Mouse (Mus musculus): ENCODE results near the gene Trpc2. TPM values are rescaled to one million over a fixed set of nuclear protein-coding genes. Genes with fewer than 3 reads are reported as not detected.

The Trpc2 gene
- not detected for polyA plus RNA-seq (2014; fragmentation: Illumina TruSeq; extraction: RNeasy Lipid Tissue Mini Kit (QIAGEN cat#74804); ENCODE audit: low read depth, low replicate concordance)

DNA sequence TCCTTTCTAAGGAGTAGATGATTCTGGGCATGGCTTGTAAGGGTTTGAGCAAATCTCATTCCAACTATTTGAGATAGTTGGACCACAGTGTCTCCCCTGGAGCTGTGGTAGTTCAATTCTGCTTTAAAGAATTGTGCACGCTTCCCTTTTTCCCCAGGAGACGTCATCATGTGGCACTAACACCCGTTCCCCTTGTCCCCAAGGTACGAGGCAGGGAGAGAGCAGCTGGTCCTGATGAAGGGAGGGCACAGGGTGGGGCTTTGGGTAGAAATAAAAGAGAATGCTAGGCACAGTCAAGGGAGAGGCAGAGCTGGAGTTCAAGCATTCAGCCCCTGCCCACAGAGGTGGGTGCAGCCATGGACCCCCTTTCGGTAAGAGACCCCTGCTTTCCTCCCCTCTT, at the start of gene Trpc2:
TSS of gene Trpc2 (plus strand) at position 301 of the 400 bp plus-strand sequence.

DNA sequence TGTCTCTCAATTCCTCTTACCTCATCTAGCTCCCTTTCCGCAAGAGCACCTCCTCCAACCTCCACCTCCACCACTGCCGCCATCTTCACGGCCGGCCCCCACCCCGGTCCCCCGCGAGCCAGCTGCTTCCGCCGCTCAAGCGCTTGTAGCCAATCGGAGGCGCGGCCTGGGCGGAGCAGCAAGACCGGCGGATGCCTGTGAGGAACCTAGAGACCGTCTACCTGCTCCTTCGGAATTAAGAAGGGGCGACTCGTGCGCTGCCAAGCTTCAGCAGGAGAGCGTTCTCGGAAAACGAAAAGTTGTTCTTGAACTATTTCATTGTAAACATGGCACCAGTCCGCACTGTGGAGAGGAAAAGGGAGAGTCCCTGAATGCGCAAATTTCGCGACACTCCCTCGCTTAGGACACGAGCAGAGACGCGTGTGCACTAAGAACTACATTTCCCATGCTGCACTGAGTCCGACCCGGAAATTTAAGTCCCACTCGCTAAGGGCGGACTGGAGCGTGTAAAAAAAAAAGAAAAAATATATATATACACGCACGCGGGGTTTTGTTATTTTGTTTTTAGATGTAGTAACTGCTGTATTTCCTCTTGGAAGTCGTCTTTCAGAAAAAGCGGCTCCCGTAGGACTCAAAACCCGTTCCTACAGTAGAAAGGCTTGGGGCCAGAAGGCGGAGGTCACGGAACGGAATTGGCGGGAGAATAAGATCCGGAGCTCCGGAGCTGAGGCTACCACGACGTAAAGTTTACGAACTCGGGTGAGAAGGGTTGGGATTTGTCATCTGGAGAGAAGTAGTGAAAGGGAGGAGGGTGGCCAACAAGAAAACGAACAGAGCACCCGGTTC, 17.6 kb upstream of the Trpc2 start, which contains the start of the genes Rnf121, Xndc1 and Xntrpc:
TSS of gene Rnf121 (minus strand) at position 424 of the 846 bp plus-strand sequence.
TSS of gene Xndc1 (plus strand) at position 466 of the 846 bp plus-strand sequence.
TSS of gene Xntrpc (plus strand) at position 668 of the 846 bp plus-strand sequence.

DNA sequence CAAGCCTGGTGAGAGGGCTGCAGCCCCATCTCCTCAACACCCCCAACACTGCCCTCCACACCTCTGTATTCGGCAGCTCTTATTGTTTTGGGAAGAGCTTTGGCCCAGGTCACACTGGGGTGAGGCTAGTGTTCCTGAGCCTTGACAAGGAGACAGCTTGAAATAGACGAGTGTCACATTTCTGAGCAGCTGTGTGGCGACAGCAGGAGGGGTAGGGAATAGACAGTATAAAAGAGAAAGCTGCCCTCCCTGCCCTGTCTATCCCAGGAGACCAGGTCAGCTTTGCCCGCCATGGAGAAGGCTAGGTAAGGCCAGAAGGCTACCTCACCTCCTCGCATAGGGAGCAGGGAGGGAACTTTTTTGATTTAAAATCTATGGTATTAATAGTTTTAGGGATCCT, 18.6 kb downstream of the Trpc2 start, which contains the start of gene Art1:
TSS of gene Art1 (plus strand) at position 257 of the 400 bp plus-strand sequence.

DNA sequence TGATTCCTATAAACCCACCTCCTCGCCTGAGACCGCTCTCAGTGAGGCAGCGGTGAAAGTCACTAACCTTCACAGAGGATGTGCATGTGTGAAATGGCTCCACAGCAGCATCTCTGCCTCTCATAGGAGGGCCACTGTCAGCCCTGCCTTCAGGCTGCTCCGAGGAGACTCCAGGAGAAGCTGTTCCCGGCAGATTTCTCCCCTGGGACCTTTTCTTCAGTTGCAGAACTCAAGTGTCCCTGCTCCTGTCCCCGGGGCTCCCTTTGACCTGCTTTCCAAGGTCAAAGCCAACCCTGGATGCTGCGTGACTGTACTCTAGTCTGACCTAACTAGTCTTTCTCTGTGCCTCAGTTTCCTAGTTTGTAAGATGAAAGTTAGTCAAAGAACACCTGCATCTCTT, 26.3 kb downstream of the Trpc2 start, which contains the start of gene Art5:
TSS of gene Art5 (minus strand) at position 319 of the 400 bp plus-strand sequence.

DNA sequence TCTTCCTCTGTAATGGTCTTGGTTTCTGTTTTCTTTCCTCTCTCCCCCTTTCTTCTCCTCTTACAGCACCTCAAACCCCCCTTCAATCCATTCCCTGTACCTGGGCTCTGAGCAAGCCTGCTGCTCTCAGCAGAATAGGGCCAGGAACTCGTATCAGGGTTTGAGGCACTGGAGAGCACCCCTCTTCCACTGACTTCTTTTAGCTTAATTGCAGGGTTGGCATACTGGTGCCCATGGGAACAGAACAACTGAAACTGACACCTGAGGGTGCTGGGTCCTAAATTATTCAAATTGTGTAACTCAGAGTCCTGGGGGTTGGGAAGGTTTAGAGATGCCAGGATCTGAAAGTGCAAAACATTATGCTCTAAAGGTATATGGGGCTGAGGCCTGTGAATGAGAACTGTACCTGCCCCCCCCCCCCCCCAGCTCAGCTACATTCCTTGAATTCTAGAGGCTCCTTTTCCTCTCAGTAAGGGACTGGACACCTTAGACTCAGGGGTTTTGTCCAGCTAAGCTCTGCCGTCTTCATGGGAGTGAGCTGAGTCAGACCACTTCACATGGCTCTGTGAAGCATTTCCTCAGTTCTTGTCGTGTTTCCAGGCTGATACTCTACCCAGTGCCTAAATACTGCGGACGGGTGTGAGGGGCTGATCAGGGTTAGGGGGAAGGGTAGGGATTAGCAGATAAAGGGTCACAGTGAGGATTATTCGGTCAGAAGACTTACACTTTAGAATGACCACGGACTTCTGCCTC, 33.8 kb downstream of the Trpc2 start, which contains the start of gene Chrna10:
TSS of gene Chrna10 (minus strand) at position 250 of the 753 bp plus-strand sequence.

Other genes with a start within 250 kb of the Trpc2 start
- 25.5 TPM for gene Inppl1, start 244.9 kb upstream of the Trpc2 start, polyA plus RNA-seq (2014; fragmentation: Illumina TruSeq; extraction: RNeasy Lipid Tissue Mini Kit (QIAGEN cat#74804); ENCODE audit: low read depth, low replicate concordance)
- gene Folr2, start 225.9 kb upstream of the Trpc2 start, polyA plus RNA-seq (2014; fragmentation: Illumina TruSeq; extraction: RNeasy Lipid Tissue Mini Kit (QIAGEN cat#74804); ENCODE audit: low read depth, low replicate concordance), result not detected
- 16.7 TPM for gene Anapc15, start 219.4 kb upstream of the Trpc2 start, polyA plus RNA-seq (2014; fragmentation: Illumina TruSeq; extraction: RNeasy Lipid Tissue Mini Kit (QIAGEN cat#74804); ENCODE audit: low read depth, low replicate concordance)
- gene Folr1, start 212.3 kb upstream of the Trpc2 start, polyA plus RNA-seq (2014; fragmentation: Illumina TruSeq; extraction: RNeasy Lipid Tissue Mini Kit (QIAGEN cat#74804); ENCODE audit: low read depth, low replicate concordance), result 65.8 TPM
- 9.7 TPM for gene Lamtor1, start 177.2 kb upstream of the Trpc2 start, polyA plus RNA-seq (2014; fragmentation: Illumina TruSeq; extraction: RNeasy Lipid Tissue Mini Kit (QIAGEN cat#74804); ENCODE audit: low read depth, low replicate concordance)
- gene Tomt, start 176.8 kb upstream of the Trpc2 start, polyA plus RNA-seq (2014; fragmentation: Illumina TruSeq; extraction: RNeasy Lipid Tissue Mini Kit (QIAGEN cat#74804); ENCODE audit: low read depth, low replicate concordance), result not detected
- gene Lrrc51, start 149.2 kb upstream of the Trpc2 start, polyA plus RNA-seq (2014; fragmentation: Illumina TruSeq; extraction: RNeasy Lipid Tissue Mini Kit (QIAGEN cat#74804); ENCODE audit: low read depth, low replicate concordance), result 4.3 TPM
- 58.5 TPM for gene Numa1, start 149.0 kb upstream of the Trpc2 start, polyA plus RNA-seq (2014; fragmentation: Illumina TruSeq; extraction: RNeasy Lipid Tissue Mini Kit (QIAGEN cat#74804); ENCODE audit: low read depth, low replicate concordance)
- 9.1 TPM for gene Il18bp, start 64.4 kb upstream of the Trpc2 start, polyA plus RNA-seq (2014; fragmentation: Illumina TruSeq; extraction: RNeasy Lipid Tissue Mini Kit (QIAGEN cat#74804); ENCODE audit: low read depth, low replicate concordance)
- 16.5 TPM for gene Rnf121, start 17.6 kb upstream of the Trpc2 start, polyA plus RNA-seq (2014; fragmentation: Illumina TruSeq; extraction: RNeasy Lipid Tissue Mini Kit (QIAGEN cat#74804); ENCODE audit: low read depth, low replicate concordance)
- gene Xndc1, start 17.6 kb upstream of the Trpc2 start, polyA plus RNA-seq (2014; fragmentation: Illumina TruSeq; extraction: RNeasy Lipid Tissue Mini Kit (QIAGEN cat#74804); ENCODE audit: low read depth, low replicate concordance), result 9.9 TPM
- gene Xntrpc, start 17.4 kb upstream of the Trpc2 start, polyA plus RNA-seq (2014; fragmentation: Illumina TruSeq; extraction: RNeasy Lipid Tissue Mini Kit (QIAGEN cat#74804); ENCODE audit: low read depth, low replicate concordance), result not detected
- gene Art1, start 18.6 kb downstream of the Trpc2 start, polyA plus RNA-seq (2014; fragmentation: Illumina TruSeq; extraction: RNeasy Lipid Tissue Mini Kit (QIAGEN cat#74804); ENCODE audit: low read depth, low replicate concordance), result not detected
- not detected for gene Art5, start 26.4 kb downstream of the Trpc2 start, polyA plus RNA-seq (2014; fragmentation: Illumina TruSeq; extraction: RNeasy Lipid Tissue Mini Kit (QIAGEN cat#74804); ENCODE audit: low read depth, low replicate concordance)
- not detected for gene Chrna10, start 33.7 kb downstream of the Trpc2 start, polyA plus RNA-seq (2014; fragmentation: Illumina TruSeq; extraction: RNeasy Lipid Tissue Mini Kit (QIAGEN cat#74804); ENCODE audit: low read depth, low replicate concordance)
- gene Nup98, start 127.1 kb downstream of the Trpc2 start, polyA plus RNA-seq (2014; fragmentation: Illumina TruSeq; extraction: RNeasy Lipid Tissue Mini Kit (QIAGEN cat#74804); ENCODE audit: low read depth, low replicate concordance), result 33.4 TPM
- gene Pgap2, start 127.1 kb downstream of the Trpc2 start, polyA plus RNA-seq (2014; fragmentation: Illumina TruSeq; extraction: RNeasy Lipid Tissue Mini Kit (QIAGEN cat#74804); ENCODE audit: low read depth, low replicate concordance), result 25.3 TPM
- 1.2 TPM for gene Rhog, start 172.9 kb downstream of the Trpc2 start, polyA plus RNA-seq (2014; fragmentation: Illumina TruSeq; extraction: RNeasy Lipid Tissue Mini Kit (QIAGEN cat#74804); ENCODE audit: low read depth, low replicate concordance)
- 5.1 TPM for gene Stim1, start 184.7 kb downstream of the Trpc2 start, polyA plus RNA-seq (2014; fragmentation: Illumina TruSeq; extraction: RNeasy Lipid Tissue Mini Kit (QIAGEN cat#74804); ENCODE audit: low read depth, low replicate concordance)

Data from kidney, adult 10 weeks (tissue).